Mouse (Mus musculus) MN1 (cell line): ENCODE measurements around the gene Cars.
"Not testable (repeated sequence)": the region's sequence is repeated elsewhere in the genome, so short reads cannot be mapped to it uniquely, and the experiment has no call there.

Source experiments
- DNase-seq: peaks from one replicate; pipeline ENCODE4 v3.0.0-alpha.2; 2016; ENCODE audit warnings: low spot score

The Cars gene

DNA sequence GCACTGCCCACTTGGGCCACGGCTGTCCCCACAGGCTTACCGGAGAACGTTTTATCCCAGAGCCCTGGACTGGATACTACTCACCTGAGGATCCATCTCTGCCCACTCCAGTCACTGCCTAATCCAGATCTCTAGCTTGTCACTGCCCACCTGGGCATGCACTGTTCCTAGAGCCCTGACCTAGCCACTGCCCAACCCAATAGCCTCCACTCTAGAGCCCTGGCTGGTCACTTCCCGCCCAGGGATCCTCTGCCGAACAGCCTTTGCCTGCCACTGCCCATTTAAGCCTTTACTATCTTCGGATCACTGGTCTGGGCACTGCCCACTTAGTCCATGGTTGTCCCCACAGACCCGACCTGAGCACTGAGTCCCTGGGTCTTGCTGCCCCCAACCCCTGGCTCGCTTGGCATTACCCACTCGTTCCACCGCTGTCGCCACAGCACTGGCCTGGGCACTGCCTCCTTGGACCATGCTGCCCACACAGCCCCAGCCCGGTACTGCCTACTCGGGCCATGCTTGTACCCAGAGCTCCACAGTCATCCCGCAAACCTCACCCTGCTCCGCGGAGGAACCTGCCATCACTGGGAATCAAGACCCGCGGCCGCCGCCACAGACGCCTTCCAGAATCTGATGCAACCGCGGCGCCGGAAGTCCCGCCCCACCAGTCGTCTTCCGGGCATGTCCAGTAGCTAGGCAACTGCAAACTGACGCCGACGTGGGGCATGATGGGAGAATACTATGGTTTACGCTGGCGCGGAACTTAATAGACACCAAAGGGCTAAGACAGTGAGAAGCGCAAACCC is at the start of gene Cars:
Gene Cars (minus strand): TSS at position 663 of the 803 bp plus-strand sequence.
- peak; percentile 95 for DNase-seq

DNA sequence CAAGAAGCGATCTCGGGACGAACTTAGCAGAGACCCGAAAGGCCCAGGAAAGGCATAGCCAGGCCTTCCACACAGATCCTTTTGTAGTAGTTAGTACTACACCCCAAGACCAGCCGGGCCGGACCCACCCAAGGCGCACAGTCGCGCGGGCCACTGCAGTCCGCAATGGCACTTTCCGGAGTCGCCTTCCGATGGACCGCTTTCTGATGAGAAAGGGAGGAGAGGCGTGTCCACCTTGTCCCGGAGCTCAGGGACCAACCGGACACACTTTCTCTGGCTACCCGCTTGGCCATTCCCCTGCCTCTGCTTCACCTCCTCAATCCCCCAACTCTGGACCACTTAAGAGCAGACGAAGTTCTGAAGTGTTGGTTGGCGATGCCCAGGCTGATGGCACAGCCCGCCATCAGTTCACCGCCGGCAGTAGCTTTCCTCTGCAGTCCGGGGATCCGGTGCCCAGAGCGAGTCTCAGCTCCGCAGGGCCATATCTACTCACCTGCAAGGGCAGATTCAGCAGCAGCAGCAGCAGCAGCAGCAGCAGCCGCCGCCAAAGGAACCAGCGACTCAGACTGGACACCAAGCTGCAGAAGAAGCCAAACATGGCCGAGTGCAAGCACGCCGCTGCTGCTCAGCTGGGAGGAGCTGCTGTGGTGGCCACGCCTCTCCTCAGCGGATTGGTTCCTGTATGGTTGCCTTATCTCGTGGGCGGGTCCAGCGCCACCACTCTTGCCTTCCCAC is 49.3 kb upstream of the Cars start, which contains the start of gene Tnfrsf22:
Gene Tnfrsf22 (minus strand): TSS at position 628 of the 735 bp plus-strand sequence.
- DNase-seq = peak; percentile 60

DNA sequence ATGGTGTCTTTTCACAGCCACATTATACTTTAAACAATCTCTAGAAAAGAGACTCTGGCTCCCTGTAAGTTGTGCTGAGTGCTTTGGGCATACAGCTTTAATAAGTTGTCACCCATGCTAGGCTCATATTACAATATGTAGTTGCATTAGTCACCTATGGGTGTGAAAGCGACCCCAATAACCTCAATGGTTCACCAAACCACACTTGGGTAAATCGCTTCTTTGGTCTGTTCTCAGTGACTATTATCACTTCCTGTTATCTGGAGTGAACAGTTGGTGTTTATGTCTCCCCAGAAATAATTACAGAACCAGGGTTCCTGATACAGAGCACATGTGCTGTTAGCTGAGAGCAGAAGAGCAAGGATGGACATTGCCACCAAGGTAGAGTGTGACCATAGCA is 44.1 kb upstream of the Cars start:
- DNase-seq = not testable (repeated sequence)

DNA sequence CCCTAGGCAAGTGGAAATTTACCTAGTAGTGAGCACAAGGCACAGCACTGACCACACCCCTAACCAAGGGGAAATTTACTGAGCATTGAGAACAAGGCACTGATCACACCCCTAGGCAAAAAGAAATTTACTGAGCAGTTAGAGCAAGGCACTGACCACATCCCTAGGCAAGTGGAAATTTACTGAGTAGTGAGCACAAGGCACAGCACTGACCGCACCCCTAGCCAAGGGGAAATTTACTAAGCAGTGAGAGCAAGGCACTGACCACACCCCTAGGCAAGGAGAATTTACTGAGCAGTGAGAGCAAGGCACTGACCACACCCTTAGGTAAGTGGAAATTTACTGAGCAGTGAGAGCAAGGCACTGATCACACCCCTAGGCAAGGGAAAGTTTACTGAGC is 36.8 kb upstream of the Cars start:
- DNase-seq = peak; percentile 9

DNA sequence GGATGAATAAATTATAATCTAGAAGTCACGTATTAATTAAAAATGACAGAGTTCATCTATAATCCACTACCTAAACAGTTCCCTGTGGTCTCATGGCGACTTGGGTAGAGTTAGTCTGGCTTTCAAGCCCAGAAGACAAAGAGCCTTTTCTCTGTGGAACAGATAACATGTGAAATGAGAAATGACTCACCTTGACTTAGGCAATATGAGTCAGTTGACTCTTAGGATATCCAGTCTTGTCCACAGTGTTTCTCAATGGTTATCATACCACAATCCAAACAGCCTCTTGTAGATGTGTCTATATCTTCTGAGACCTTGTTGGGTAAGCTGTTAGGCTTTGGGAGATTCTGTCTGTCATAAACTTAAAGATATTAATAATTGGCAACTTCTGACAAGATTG is 31.6 kb upstream of the Cars start:
- DNase-seq = no peak

DNA sequence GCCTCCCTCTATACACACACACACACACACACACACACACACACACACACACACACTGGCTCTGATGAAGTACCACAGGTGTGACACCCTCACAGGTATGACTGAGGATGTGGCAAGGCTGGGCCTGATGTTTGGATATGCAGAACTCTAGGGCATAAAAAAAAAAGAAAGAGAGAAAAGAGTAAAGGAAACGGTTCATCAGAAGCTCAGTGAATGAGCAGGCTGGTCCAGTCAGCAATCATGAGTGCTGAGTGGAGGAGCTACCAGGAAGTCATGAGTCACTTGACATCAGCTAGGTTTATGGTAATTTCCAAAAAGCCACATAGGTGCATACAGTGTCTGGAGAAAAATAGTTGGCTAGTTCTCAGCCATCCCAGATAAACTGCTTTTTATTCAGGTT is 29.6 kb upstream of the Cars start:
- no peak for DNase-seq

DNA sequence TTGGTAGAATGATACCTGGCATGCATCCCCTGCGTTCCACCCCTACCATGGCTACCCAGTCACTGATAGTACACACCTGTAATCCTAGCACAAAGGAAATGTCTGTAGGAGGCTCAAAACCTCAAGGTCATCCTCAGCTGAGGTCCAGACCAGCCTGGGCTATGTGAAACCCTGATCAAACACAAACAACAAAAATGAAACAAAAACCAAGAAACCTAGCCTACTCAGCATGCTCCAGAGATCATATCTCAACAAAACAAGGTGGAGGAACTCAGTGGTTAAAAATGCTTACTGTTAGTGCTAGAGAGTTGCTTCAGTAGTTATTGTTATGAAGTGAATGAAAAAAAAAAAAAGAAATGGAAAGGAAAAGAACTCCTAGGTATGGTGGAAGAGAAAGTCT is 28.6 kb upstream of the Cars start, which contains the start of gene Tnfrsf26:
Gene Tnfrsf26 (minus strand): TSS at position 183 of the 400 bp plus-strand sequence.
- DNase-seq = no peak

DNA sequence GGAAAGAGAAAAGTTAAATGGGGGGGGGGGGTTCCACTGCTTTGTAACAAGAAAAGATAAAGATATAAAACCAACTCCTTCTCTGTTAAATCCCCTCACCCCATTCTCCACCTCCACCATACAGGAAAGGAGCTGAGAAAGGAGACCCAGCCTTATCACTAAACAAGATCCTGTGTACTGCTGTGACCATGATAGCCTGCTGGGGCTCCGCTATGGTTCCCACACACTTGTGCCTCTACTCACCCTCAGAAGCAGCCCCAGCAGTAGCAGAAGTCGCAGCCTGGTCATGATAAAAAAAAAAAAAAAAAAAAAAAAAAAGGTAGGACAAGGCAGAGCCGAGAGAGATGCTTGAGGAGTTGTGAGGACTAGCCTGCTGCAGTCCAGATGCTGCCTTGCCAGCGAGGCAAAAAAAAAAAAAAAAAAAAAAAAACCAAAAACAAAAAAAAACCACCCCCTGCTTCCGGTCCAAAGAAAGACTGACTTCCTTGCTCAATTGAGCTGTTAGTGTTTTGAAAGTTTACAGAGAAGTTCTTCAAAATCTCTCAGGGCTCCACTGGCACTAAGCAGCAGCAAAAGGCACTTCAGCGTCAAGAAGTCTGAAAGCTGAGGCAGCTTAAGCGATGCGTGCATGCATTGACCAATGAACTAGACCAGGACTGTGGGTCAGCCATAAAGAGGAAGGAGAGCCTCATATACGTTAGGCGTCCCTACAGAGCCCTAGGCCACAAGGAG is 27.8 kb upstream of the Cars start:
- no peak for DNase-seq

DNA sequence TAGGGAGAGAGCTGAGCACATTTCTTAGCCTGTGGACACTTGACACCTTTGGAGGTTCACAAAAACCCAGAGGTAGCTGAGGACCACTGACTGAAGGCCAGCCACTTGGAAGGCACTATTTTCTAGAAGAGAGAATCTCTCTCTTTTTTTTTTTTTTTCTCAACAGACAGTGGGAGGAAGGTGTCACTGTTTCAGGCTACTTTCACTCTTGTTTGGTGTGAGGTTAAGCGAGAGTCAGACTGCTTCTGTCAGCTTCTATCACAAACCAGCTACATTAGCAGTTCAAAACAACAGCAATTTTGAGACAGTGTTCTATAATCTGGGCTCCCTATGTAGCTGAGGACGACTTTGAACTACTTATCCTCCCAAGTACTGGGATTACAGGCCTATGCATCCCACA is 26.3 kb upstream of the Cars start:
- DNase-seq = no peak

DNA sequence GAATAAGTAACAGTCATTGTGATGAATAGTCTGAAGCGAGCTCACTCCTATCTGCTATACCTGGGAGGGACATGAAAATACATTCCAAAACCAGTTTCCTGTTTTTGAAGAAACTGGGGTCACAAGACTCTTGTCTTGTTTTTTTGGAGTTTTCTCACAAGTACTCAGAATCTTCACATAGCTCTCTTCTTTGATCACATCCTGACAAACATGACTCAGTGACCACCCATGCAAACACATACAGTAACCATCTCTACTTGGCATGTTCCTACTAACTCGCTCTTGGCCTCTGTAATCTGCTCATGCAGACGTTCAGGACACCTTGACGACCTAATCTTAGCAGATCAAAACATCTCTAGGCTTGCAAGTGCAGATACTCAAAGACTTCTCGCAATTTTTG is 25.3 kb upstream of the Cars start:
- DNase-seq = no peak

DNA sequence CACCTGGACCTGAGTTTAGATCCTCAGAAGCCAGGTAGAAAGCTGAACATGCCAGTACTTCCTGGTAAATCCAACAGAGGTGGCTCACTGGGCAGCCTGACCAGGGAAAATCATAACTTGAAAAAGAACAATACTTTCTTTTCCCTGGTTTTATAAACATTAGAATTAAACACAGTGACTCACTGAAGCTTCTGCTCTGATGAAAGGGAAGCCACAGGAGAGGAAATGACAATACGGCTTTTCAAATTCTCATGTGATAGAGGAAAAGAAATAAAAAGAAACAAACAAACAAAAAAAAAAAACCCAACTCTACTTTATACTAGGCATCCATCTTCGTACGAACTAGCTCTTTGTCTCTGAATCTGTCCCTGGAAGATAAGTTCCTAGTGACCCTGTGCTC is 24.7 kb upstream of the Cars start:
- DNase-seq = no peak

DNA sequence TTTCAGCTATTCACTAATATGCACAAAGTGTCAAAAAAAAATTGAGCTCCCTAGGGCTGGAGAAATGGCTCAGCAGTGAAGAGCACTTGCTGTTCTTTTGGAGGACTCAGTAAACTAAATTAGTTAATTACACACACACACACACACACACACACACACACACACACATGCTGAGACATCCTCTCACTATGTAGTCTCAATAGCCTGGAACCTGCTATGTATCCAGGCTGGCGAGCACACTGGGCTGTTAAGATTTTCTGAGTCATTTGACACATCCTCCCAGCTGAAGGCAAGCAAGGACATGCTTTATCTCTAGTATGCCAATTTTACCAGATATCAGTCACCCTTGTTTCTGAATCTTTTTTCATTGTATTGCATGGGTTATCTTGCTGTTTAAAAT is 21.1 kb upstream of the Cars start:
- DNase-seq = no peak

DNA sequence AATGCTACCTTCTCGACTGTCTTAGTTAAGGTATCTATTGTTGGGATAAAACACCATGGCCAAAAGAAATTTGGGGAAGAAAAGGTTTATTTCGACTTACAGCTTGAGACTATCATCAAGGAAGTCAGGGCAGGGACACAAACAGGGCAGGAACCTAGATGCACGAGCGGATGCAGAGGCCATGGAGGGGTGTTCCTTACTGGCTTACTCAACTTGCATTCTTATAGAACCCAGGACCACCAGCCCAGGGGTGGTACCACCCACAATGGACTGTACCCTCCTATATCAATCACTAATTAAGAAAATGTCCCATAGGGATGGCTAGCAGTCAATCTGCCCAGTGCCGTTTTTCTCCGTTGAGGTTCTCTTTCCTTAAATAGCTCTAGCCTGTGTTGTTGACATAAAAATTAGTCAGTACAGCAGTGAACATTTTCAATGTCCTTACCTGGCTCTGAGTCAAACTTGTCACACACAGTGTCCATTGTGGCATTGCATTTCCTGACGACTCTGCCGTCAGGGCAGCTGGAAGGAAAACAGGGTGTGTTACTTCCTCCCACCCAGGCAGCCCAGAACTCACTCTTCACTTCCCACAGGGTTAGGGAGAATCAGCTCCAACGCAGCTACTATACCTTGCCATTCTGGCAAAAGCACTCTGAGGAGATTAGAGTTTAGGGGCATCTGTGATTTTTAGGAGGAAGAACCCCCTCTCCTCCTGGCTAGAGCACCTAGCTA is 14.7 kb upstream of the Cars start:
- DNase-seq = no peak

DNA sequence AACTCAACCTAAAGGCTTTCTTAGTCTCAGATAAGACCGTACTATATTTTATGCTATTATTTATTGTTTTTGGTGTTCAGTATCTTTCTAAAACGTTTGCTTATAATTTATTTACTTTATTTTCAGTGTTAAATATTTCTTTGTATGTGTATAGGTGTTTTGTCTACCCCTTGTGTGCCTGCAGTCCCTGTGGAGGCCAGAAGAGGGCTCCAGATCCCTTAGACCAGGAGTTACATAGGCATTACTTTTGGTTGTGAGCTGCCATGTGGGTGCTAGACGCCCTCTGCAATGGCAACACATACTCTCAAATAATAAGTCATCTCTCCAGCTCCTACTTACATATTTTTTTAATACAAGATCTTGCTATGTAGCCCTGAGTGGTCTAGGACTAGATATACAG is 12.3 kb upstream of the Cars start:
- no peak for DNase-seq

DNA sequence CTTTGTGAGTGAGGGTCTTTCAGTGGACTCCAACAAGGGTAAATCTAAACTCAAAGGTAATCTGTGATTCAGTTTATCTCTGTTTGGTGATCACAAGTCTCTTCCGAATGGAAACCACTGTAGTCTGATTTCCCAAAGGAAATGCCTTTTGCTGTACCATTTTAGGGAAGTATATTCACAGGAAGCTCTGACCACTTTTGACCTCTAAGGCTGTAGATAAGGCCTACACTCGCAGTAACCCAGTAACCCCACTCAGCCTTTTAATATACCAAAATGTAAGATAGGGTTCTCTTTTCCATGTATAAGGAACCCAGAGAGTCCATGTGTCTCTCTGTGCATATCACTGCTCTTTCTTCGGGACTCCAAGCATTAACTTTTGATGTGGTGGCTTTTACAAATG is 5.4 kb upstream of the Cars start:
- no peak for DNase-seq

DNA sequence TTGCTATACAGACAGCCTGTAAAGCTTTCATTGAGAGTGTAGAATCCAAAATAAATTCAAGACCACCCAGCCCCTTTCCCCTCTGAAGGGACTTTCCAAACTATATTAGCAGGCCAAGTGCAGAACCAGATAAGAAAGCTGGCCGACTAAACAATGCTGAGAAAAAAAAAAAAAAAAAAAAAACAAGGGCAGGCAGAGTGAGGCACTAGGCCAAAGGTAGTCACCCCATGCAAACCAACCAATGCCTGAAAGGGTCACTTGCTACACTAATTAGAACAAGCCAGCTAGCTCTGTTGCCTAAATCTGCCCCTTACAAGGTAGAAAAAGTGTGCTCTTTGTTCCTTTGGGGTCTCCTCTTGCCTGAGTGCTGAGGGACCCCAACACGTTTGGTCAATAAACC is 5.0 kb upstream of the Cars start:
- DNase-seq = no peak

DNA sequence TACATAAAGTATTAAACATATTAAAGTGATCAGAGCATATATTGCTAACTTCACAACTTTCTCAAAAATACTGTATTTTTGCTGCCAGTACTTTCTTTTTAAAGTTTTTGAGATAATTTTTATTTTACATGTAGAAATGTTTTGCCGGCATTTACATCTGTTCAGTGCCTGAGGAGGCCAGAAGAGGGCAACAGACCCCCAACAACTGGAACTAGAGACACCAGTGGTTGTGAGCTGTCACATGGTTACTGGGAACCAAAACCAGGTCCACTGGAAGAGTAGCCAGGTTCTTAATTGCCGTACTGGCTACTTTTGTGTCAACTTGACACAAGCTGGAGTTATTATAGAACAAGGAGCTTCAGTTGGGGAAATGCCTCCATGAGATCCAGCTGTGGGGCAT is 1.8 kb upstream of the Cars start:
- DNase-seq = no peak

DNA sequence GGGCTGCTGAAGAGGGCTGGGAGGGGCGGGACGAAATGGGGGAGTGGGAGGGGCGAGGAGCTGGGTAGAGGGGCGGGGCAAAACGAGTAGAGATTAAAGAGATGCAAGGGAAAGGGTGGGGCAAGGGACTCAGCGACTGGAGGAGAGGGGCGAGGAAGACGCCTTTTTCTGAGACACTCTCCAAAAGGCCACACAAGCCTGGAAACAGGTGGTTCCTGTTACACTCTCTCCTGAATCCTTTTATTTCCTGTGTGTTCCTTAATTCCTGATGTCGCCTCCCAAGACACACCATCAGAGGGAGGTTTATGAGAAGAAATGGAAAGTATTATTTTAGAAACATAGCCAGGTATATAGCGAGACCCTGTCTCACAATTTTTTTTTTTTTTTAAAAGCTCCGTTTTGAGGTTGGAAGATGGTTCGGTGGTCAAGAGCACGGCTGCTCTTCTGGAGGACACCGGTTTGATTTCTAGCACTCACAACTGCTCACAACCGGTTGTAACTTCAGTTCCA is 396 bp upstream of the Cars start:
- no peak for DNase-seq

DNA sequence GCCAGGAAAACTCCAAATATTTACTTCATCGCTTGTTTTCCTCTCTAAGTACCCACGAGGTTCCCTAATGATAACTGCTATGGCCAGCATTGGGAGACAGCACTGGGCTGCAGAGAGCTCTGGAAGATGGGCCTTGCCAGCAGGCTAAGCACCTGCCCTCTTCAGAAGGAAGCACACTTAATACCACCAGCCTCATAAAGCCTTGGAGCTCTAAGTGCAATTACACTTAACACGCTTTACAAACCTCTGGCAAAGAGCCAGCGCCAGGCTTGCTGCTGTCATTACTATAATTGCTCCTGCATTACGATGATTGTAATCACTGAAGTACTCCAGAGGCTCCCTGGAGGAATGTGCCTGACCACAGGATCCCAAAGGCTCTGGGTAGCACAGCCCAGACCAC is 5.0 kb downstream of the Cars start:
- peak; percentile 97 for DNase-seq

DNA sequence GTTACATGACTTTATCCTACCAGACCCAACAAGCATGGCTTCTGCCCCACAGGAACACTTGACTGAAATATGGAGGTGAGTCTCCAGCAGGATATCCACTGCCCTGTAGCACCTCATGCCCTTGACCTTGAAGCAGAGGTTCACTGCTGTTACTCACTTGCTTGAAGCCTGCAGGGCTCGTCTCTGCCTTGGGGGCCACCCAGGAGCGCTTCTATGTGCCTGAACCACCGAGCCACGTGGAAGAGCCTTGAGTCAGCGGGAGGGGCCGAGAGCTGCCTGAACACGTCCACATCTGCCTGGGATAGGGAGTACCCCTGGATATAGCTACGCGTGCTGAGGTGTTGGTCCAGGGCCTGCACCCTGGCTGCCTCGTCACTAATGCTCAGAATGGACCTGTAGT is 7.6 kb downstream of the Cars start:
- DNase-seq = no peak

DNA sequence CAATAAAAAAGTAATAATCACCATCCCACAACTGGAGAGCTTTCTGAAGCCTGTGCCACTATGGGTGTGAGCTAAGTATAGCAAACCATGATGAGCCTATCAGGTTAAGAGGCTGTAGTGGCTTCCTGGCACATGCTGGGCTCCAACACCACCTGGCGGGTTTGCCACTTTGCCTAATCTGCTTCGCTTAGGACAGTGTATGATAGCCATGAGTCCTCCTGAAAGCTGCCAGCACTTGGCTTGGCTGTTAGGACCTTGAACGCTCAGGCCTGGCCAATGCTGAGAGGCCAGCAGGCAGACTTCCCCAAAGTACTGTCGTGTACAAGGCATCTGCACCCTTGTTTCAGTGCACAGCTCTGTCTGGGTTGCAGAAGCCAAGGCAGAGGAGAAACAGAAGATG is 11.9 kb downstream of the Cars start:
- DNase-seq = no peak

DNA sequence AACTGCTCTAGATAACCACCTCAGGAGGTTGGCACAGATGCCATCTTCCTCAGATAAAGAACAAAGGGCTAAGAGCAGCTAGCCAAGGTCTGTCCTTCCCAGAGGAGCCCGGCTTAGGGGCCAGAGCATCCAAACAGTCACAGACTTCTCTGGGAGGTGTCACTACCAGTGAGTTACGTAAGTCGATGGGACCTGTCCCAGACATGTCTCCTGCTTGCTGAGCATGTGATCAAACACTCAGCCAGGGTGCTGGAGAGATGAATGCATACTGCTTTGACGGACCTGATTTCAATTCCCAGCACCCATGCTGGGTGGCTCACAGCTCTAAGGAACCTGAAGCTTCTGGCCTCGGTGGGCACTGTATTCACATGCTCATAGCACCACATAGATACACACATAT is 12.3 kb downstream of the Cars start:
- DNase-seq = no peak
